Mouse (Mus musculus): ENCODE measurements at regions not wholly inside any gene's neighbourhood (a gene's known extent, or its start where the extent isn't known, plus 50 kb on each side); places are given as distances from the start of the nearest gene placed in this dataset.
A peak's percentile ranks its signal among the peaks of the same experiment; 100 is the strongest.

GRCm38 (mm10) chr17:3248875-3249274 lies 77.5 kb upstream of the Tiam2 start:
- no peak for DNase-seq (ENCODE audit: low read depth)

DNA sequence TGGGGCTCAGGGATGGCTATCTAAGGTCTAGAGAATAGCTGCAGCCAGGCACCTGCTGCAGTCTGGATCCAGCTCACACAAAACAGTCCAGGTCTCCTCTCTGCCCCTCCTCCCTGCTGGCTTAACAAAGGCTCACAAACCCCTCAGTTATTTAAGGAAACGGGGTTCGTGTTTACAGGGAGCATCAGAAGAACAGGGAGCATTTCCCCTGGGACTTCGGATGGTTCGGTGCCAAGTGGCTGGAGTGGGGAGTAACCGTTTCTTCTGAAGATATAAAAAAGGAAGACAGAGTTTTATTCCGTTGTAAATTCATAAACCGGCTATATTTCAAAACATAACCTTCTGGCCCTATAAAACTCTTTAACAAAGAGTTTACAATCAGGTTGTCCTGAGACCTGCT lies 77.1 kb upstream of the Tiam2 start:
- no peak for DNase-seq (ENCODE audit: low read depth)

DNA sequence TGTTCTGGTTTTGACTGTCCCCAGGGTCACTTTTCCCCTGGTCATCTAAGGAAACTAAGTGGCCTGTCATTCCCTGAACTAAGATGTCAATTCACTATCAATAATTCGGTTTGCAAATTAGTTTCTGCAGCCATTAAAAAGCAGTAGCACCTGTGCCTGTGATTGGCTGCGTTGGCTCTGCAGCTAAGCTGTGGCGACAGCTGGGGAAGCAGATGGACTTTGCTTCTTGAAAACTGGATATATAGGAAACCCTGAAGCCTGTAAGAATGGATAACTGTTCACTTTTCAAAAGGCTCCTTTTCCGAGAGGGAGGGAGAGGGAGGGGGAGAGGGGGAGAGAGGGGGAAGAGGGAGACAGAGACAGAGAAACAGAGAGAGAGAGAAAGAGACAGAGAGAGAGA lies 75.2 kb upstream of the Tiam2 start:
- DNase-seq (ENCODE audit: low read depth) = no peak

GRCm38 (mm10) chr17:3251966-3252365 lies 74.4 kb upstream of the Tiam2 start:
- no peak for DNase-seq (ENCODE audit: low read depth)

- DNase-seq (ENCODE audit: low read depth) = no peak
These were observed 72.7 kb upstream of the Tiam2 start for GRCm38 (mm10) chr17:3253508-3254176.

- no peak for DNase-seq (ENCODE audit: low read depth)
These were observed 69.6 kb upstream of the Tiam2 start for GRCm38 (mm10) chr17:3256765-3257164.

DNA sequence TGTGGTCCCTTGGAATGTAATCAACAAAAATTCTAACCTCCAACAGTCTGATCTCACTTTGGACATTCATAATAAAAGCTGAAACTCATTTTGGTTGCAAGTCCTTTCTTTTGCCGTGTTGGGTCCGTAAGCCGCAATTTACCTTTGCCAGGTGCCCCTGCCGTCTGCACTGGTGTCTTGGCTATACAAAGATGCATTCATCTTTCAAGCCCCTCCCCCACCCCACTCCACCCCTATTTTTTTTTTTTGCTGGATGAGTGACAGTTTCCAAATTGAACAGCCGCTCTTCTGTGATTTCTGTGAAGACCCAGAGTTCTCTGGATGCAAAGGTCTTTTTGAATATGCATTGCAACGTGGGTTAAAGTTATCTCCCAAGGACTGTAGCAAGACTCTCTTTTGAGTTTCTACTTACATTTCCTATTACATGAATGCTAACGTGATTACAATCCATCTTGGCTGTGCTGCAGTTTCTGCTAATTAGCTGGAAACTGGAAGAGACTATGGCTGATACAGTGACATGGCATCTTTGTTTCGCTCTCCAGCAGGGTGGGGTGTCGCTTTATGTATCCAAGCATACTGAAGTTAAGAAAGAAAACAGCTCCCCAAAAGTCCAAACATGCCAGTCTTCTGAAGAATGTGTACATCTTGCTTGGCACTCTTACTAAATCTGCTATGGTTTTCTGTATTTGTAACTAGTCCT lies 67.4 kb upstream of the Tiam2 start:
- DNase-seq (ENCODE audit: low read depth) = no peak

DNA sequence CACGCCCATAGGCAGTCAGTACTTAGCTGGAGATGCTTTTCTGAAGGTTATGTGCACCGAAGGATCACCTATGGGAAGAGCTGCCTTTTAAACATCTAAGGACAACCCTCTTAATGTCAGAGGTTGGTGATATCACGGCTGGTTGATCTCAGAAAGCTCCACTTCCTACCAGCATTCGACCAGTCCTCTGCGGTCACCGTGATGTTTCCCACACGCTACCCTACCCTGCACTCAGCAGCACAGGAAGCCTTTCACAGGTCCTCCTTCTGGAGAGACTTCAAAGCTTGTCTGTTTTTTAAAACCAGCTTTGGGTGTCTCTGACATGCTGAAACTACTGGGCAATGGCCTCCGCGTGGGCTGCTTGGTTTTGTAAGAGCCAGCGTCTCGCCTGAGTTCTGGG lies 65.6 kb upstream of the Tiam2 start:
- no peak for DNase-seq (ENCODE audit: low read depth)

- peak; percentile 26 for DNase-seq (ENCODE audit: low read depth)
These were observed 53.0 kb upstream of the Tiam2 start for GRCm38 (mm10) chr17:3273108-3274091.

- no peak for DNase-seq (ENCODE audit: low read depth)
These were observed 51.7 kb upstream of the Tiam2 start for GRCm38 (mm10) chr17:3274449-3275285.
